Mouse (Mus musculus) testis, adult 2 months (tissue): ENCODE measurements around the gene Fam69a. TPM values are rescaled to one million over a fixed set of nuclear protein-coding genes. Genes with fewer than 3 reads are reported as not detected.

ENCODE experiments used
- H3K27ac ChIP-seq: fragments of 200-500 bp; 2 replicates; pipeline ENCODE4 v1.5.1; 2012; ENCODE audit warnings: low read depth, low read length; ENCODE audit not compliant: control insufficient read depth, insufficient read depth
- H3K27me3 ChIP-seq: fragments of 200-500 bp; 2 replicates; pipeline ENCODE4 v1.6.1; 2012; ENCODE audit warnings: mild to moderate bottlenecking, low read length, moderate library complexity; ENCODE audit not compliant: control insufficient read depth, insufficient read depth
- H3K36me3 ChIP-seq: fragments of 200-500 bp; 2 replicates; pipeline ENCODE4 v1.6.1; 2012; ENCODE audit warnings: mild to moderate bottlenecking, low read length; ENCODE audit not compliant: control insufficient read depth, insufficient read depth
- H3K4me1 ChIP-seq: fragments of 200-500 bp; 2 replicates; pipeline ENCODE4 v1.6.1; 2012; ENCODE audit warnings: low read length; ENCODE audit not compliant: control insufficient read depth, insufficient read depth
- H3K4me3 ChIP-seq: fragments of 200-500 bp; 2 replicates; pipeline ENCODE4 v1.5.1; 2012; ENCODE audit warnings: low read depth, mild to moderate bottlenecking, low read length, moderate library complexity, mixed read lengths; ENCODE audit not compliant: control insufficient read depth
- CTCF ChIP-seq: fragments of 200-500 bp; IDR thresholded peaks from 2 replicates; pipeline ENCODE4 v1.5.1; 2012; ENCODE audit warnings: low read depth, mild to moderate bottlenecking, inconsistent platforms, low read length, moderate library complexity; ENCODE audit not compliant: control insufficient read depth, insufficient read depth, insufficient replicate concordance
- POLR2A ChIP-seq: fragments of 200-500 bp; IDR thresholded peaks from 2 replicates; pipeline ENCODE4 v1.6.1; 2012; ENCODE audit warnings: low read depth, mild to moderate bottlenecking, inconsistent platforms, low read length, moderate library complexity; ENCODE audit not compliant: control insufficient read depth
- polyA plus RNA-seq: library from polyadenylated mRNA; depleted of rRNA; stranded (reverse); fragments of >200 nt; gene quantifications from 2 replicates; pipeline ENCODE4 v1.2.3, GENCODE M21; 2012

The Fam69a gene
- polyA plus RNA-seq, 1 experiment: 2.3 TPM

DNA sequence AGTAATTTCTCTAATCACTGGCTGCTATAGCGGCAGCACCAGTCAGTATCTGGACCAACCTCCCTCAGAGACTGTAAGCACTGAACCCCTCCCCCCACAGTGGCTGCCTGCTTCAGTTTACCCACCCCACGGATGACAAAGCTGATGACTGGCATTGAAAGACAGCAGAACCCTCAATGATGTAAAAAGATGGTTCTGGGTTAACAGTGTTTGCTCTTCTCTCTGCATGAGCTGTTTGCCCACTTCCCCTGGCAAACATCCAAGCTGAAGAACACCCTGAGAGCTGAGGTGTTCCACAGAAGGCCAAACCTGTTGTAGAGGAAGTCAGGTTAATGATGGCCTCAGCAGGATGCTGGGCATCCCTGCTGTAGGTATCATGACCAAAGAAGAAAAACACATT lies 54.3 kb downstream of the Fam69a start:
- no peaks in the 10 kb centered on the region for H3K36me3 ChIP-seq
- H3K4me1 ChIP-seq: no peaks in the 10 kb centered on the region
- TF ChIP-seq CTCF: no peak
- no peak for TF ChIP-seq POLR2A
- no peak overlapping the region for H3K27ac ChIP-seq
- H3K4me3 ChIP-seq: no peak overlapping the region
- no peaks in the 10 kb centered on the region for H3K27me3 ChIP-seq

DNA sequence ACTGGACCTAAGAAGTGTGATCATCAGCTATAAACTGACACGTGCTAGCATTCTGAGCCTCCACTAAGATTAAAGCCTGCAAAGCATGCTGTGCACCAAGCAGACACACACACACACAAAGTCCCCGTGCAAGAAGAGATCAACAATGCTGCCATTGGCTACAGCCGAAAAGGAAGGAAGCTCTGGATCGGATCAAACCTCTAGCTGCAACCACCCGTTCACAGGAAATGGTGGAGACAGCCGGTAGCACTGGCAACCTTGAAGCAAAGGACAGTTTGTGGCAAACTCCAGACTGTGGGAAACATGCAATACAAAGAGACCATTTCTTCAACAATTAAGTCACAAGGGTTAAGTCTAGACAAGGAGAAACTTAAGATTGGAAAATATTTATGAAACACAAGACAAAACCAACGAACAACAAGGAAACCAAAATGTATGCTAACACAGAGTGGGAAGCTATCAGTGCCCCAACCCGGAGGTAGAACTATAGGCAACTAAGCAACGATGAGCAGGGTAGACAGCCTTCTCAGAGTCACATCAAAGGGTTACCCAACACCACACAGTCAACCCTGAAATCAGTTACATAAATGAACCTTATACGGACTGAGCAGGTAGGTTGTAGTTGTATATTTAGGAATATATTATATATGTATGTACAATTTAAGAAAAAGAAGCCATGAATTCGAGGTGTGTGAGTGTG lies 60.2 kb downstream of the Fam69a start:
- Histone ChIP-seq H3K4me3 (no peak overlapping the region), H3K27me3 (no peaks in the 10 kb centered on the region), H3K36me3 (no peaks in the 10 kb centered on the region), H3K27ac (no peak overlapping the region), H3K4me1 (no peaks in the 10 kb centered on the region)
- TF ChIP-seq POLR2A: no peak

DNA sequence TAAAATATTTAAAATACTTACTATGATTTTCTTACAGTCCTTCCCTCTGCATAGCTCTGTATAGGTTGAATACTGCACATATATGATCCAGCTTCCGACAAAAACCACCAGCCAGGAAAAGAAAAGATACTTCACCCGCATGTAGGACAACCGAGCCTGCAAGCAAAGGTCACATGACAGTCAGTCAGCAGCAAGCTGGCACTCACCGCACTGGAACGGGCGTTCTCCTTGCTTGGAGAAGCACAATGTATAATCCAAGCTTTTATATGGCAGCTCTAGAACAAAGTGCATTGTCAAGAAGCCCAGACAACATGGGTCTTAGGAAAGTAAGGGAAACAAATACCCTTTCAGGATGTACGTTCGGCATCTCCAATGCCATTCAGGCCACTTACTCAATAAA lies 62.3 kb downstream of the Fam69a start:
- Histone ChIP-seq H3K27me3 (no peaks in the 10 kb centered on the region), H3K4me3 (no peak overlapping the region), H3K4me1 (no peaks in the 10 kb centered on the region), H3K27ac (no peak overlapping the region), H3K36me3 (no peaks in the 10 kb centered on the region)
- TF ChIP-seq CTCF: no peak
- no peak for TF ChIP-seq POLR2A

DNA sequence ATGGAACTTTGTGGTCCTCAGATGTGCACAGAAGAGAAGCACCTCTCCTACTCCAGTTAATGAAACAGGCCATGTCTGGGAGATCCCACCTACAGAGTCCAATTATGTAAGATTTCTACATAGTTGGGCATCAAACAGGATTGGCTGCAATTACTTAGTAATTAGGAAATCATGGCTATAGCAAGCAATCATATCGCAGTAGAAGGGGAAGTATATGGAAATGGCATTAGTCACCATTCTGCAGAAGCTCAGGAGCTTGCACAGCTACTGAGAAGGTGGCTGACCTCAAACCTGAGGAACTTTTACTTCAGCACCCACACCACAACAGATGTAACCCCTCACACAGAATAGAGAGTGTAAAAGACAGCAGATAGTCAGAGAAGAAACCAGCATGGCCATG lies 64.0 kb downstream of the Fam69a start:
- no peak for TF ChIP-seq CTCF
- no peak for TF ChIP-seq POLR2A
- Histone ChIP-seq H3K4me1 (no peaks in the 10 kb centered on the region), H3K27me3 (no peaks in the 10 kb centered on the region), H3K36me3 (no peaks in the 10 kb centered on the region), H3K27ac (no peak overlapping the region), H3K4me3 (no peak overlapping the region)

DNA sequence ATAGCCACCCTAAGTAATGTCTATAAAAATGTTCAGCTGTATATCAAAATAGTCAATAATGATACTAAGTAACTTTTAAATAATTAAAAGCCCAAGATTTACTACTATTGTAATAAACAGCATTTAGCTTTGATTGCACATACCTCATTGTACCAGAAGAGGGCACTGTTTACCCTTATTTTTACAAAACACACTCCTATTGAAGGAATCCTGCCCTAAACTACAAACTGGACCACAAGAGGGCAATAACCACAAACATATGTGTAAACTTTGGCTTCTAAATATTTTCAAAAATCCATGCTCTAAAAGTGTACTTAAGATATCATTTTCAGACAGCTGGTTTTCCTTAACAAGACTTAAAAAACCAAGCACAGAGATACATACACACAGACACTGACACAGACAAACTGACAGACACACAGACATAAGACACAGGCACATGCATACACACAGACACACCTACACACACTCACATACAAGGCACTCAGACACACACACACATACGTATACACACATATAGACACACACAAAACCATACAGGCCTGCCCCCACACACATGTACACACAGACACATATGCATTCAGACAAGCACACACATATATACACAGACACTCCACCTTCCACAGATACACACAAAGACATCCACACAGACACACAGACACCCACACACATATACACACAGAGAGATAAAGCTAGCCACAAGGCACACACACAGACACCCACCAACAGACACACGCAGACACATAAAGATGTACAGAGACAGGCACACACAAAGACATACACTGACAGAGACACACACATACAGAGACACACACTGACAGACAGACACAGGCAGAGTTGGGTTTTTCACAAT lies 65.3 kb downstream of the Fam69a start:
- TF ChIP-seq CTCF (peak; percentile 25; the same call in 1 of the 2 replicates), POLR2A (no peak)

DNA sequence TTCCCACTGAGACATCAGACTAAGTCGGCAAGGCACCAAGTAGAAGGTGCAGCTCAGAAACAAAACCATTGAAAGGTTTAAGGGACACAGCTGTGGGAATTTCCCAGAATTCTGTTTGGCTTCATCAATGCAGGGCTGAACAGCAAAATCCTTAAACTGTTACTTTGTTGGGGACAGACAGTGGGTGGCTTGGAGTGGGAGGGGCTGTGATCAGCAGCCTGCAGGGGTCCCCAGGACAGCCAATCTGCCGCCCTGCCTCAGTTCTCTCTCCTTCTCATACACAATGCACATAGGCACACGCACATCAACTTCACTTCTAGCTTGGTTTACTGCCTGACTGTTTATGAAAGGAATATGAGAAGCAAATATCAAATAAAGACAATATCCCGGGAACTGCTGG lies 71.6 kb downstream of the Fam69a start:
- TF ChIP-seq CTCF (no peak), POLR2A (no peak)

More for the DNA sequence above, 65.3 kb downstream of the Fam69a start:
- Histone ChIP-seq H3K4me3 (no peak overlapping the region), H3K4me1 (no peaks in the 10 kb centered on the region), H3K27me3 (no peaks in the 10 kb centered on the region), H3K27ac (no peak overlapping the region), H3K36me3 (no peaks in the 10 kb centered on the region)

DNA sequence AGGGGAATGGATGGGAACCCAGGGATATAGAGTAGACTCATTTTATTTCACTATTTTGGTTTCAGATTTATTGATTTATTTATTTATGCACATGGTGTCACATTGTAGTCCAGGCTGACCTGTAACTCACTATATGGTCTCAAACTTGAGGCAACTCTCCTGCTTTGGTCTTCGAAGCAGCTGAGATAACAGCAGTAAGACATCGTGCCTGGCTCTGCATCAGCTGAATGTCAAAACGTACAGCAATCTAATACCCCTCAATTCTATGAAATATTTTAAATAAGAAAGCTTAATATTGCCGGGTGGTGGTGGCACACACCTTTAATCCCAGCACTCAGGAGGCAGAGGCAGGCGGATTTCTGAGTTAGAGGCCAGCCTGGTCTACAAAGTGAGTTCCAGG lies 75.9 kb downstream of the Fam69a start:
- Histone ChIP-seq H3K27ac (no peak overlapping the region), H3K4me1 (no peaks in the 10 kb centered on the region), H3K36me3 (peaks cover under 1% of the 10 kb centered on the region), H3K4me3 (no peak overlapping the region), H3K27me3 (no peaks in the 10 kb centered on the region)
- TF ChIP-seq CTCF (no peak), POLR2A (no peak)

More for the DNA sequence above, 71.6 kb downstream of the Fam69a start:
- Histone ChIP-seq H3K27ac (no peak overlapping the region), H3K27me3 (no peaks in the 10 kb centered on the region), H3K36me3 (no peaks in the 10 kb centered on the region), H3K4me1 (no peaks in the 10 kb centered on the region), H3K4me3 (no peak overlapping the region)
